Mouse (Mus musculus) spleen, adult 2 months (tissue): ENCODE data around the gene Irx4. TPM values are rescaled to one million over a fixed set of nuclear protein-coding genes. Genes with fewer than 3 reads are reported as not detected.

Experiments
- DNase-seq, 2 experiments: peaks; one replicate each; pipeline versions ENCODE4 v3.0.0 to v3.0.0-alpha.2; 2012 to 2021; ENCODE audit warnings: low spot score in 2 of 2, low read depth in 1 of 2
- H3K27ac ChIP-seq: fragments of 200-500 bp; 2 replicates; pipeline ENCODE4 v1.5.1; 2012; ENCODE audit warnings: low read length, inconsistent platforms; ENCODE audit not compliant: insufficient read depth
- H3K27me3 ChIP-seq: fragments of 200-500 bp; 2 replicates; pipeline ENCODE4 v1.6.1; 2012; ENCODE audit warnings: mild to moderate bottlenecking, moderate library complexity, low read length, inconsistent platforms; ENCODE audit not compliant: control insufficient read depth, insufficient read depth
- H3K36me3 ChIP-seq: fragments of 200-500 bp; 2 replicates; pipeline ENCODE4 v1.6.1; 2012; ENCODE audit warnings: mild to moderate bottlenecking, low read length, inconsistent platforms; ENCODE audit not compliant: control insufficient read depth, insufficient read depth
- H3K4me1 ChIP-seq: fragments of 200-500 bp; 2 replicates; pipeline ENCODE4 v1.6.1; 2011; ENCODE audit warnings: inconsistent platforms; ENCODE audit not compliant: control insufficient read depth, insufficient read depth, insufficient read length
- H3K4me3 ChIP-seq: fragments of 200-500 bp; 2 replicates; pipeline ENCODE4 v1.5.1; 2011; ENCODE audit warnings: mild to moderate bottlenecking, inconsistent platforms; ENCODE audit not compliant: insufficient read depth, insufficient read length; ENCODE audit errors: extremely low read depth
- CTCF ChIP-seq: fragments of 200-500 bp; IDR thresholded peaks from 2 replicates; pipeline ENCODE4 v1.5.1; 2011; ENCODE audit warnings: mild to moderate bottlenecking, inconsistent platforms; ENCODE audit not compliant: insufficient read depth, insufficient read length, insufficient replicate concordance; ENCODE audit errors: extremely low read depth
- POLR2A ChIP-seq: fragments of 200-500 bp; IDR thresholded peaks from 2 replicates; pipeline ENCODE4 v1.6.1; 2011; ENCODE audit warnings: low read depth, low read length, inconsistent platforms
- WGBS: fragments of 180-500 bp; shearing (Covaris S2); methylation state at CpG from one replicate; pipeline ENCODE4 v1.1.7; 2018; 5-methylcytosine and 5-hydroxymethylcytosine counted together
- polyA plus RNA-seq: library from polyadenylated mRNA; depleted of rRNA; stranded (reverse); fragments of >200 nt; gene quantifications from 2 replicates; pipeline ENCODE4 v1.2.3, GENCODE M21; 2012

Irx4 gene
- polyA plus RNA-seq, 1 experiment: 0.96 TPM

DNA sequence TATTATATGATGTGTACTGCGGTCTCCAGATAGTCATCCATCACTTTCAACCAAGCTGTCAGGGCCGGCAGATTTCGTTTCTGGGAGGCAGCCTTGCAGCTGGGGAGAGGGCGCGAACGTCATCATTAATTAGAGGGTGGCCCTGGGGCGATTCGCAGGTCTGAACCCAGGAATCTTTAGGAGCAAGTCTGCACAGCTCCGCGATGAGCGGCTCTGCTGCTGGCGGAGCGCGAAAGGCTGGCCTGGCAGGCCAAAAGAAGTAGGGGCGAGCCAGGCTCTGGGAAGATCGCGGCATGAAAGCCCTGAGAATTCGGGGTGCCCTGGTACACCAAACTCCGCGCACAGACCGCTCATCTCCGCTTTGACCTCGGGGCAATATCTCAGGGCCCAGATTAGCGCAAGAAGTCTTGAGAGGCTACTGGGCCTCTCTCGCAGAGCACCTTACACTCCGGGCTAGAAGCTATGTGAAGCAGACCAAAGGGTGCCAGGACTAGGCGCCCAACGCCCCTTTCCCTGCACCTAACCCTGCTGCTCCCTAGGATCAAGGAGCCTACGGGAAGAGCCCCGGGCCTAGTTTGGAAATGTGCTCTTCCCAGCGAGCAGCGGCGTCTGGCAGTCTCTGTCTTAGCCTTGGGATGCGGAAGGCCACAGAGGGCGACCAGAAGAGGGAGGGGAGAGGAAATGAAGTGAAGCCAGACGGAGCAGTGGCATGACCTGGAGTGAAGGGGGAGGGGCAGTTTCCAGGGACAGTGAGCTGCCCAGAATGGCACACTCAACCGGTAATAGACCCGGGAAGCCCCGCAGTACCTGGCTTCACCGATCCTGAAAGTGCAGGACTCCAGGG lies 3.1 kb downstream of the Irx4 start:
- DNase-seq: no peak
- TF ChIP-seq POLR2A (no peak), CTCF (no peak)
- 5% methylated on average over 40 of the region's 40 CpGs for WGBS
- Histone ChIP-seq H3K27ac (peak overlapping the region; percentile 24; the same call in 1 of the 2 replicates), H3K4me3 (no peak overlapping the region), H3K27me3 (peaks cover 19% of the 10 kb centered on the region), H3K4me1 (peaks cover 3% of the 10 kb centered on the region; the same call in 1 of the 2 replicates), H3K36me3 (no peaks in the 10 kb centered on the region)

GRCm38 (mm10) chr13:73264166-73264735 lies 4.0 kb downstream of the Irx4 start:
- H3K27me3 ChIP-seq: peaks cover 24% of the 10 kb centered on the region

GRCm38 (mm10) chr13:73264831-73265230 lies 4.6 kb downstream of the Irx4 start:
- Histone ChIP-seq H3K36me3 (no peaks in the 10 kb centered on the region), H3K4me1 (peaks cover 3% of the 10 kb centered on the region; the same call in 1 of the 2 replicates), H3K4me3 (no peak overlapping the region), H3K27me3 (peaks cover 26% of the 10 kb centered on the region), H3K27ac (no peak overlapping the region)
- WGBS: 33% methylated on average over 8 of the region's 8 CpGs
- no peak for DNase-seq
- TF ChIP-seq POLR2A: no peak
- no peak for TF ChIP-seq CTCF

More at GRCm38 (mm10) chr13:73264166-73264735, 4.0 kb downstream of the Irx4 start:
- TF ChIP-seq POLR2A: no peak
- TF ChIP-seq CTCF: no peak
- 7% methylated on average over 29 of the region's 29 CpGs for WGBS
- Histone ChIP-seq H3K4me1 (peaks cover 3% of the 10 kb centered on the region; the same call in 1 of the 2 replicates), H3K27ac (no peak overlapping the region), H3K4me3 (no peak overlapping the region), H3K36me3 (no peaks in the 10 kb centered on the region)
- no peak for DNase-seq

GRCm38 (mm10) chr13:73265442-73265841 lies 5.2 kb downstream of the Irx4 start:
- H3K36me3 ChIP-seq: no peaks in the 10 kb centered on the region
- DNase-seq: no peak
- H3K4me3 ChIP-seq: no peak overlapping the region
- peaks cover 26% of the 10 kb centered on the region for H3K27me3 ChIP-seq
- H3K27ac ChIP-seq: no peak overlapping the region
- WGBS: 10% methylated on average over 28 of the region's 28 CpGs
- H3K4me1 ChIP-seq: peaks cover 3% of the 10 kb centered on the region; the same call in 1 of the 2 replicates
- no peak for TF ChIP-seq POLR2A
- TF ChIP-seq CTCF: no peak

GRCm38 (mm10) chr13:73267551-73267950 lies 7.3 kb downstream of the Irx4 start:
- Histone ChIP-seq H3K4me1 (peaks cover 3% of the 10 kb centered on the region; the same call in 1 of the 2 replicates), H3K36me3 (no peaks in the 10 kb centered on the region), H3K27me3 (peaks cover 31% of the 10 kb centered on the region), H3K27ac (no peak overlapping the region), H3K4me3 (no peak overlapping the region)
- no peak for DNase-seq
- no peak for TF ChIP-seq CTCF
- WGBS: 11% methylated on average over 10 of the region's 10 CpGs

DNA sequence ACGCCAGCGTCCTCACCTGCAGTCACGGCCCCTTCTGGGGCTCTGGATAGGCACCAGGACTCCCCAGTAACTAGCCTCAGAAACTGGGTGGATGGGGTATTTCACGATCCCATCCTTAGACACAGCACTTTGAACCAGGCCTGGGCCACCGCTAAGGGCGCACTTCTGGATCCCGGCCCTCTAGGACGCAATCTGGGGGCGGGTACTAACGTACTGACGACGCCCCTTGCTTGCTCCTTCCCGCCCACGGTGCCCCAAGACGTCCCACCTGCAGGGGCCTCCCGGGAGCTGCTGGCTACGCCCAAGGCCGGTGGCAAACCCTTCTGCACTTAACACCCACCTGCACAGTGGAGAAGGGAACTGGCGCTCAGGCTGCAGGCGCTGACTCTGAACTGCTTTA lies 8.4 kb downstream of the Irx4 start:
- Histone ChIP-seq H3K27ac (no peak overlapping the region), H3K4me1 (peaks cover 3% of the 10 kb centered on the region; the same call in 1 of the 2 replicates), H3K27me3 (peaks cover 26% of the 10 kb centered on the region), H3K36me3 (no peaks in the 10 kb centered on the region), H3K4me3 (no peak overlapping the region)
- no peak for TF ChIP-seq POLR2A
- TF ChIP-seq CTCF: no peak
- DNase-seq: no peak
- 3% methylated on average over 20 of the region's 20 CpGs for WGBS

DNA sequence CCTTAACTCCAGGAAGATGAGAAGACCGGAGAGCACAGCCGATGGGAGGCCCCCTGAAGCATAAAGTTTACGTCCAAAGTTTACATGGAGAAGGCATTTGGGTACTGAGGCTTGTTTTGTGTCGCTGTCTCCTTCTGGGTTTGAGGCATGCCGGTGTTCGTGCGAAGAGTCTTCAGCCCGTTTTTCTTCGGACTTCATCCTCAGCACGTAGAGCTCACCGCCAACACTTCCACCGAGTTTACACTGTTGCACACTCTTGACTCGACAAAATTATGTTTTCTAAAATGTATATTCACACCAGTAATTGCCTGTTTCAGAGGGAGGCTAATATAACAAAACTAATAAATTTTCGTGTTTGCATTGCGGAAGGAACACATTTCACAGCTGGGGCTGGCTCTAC lies 9.0 kb downstream of the Irx4 start:
- H3K4me3 ChIP-seq: no peak overlapping the region
- 19% methylated on average over 15 of the region's 15 CpGs for WGBS
- H3K27ac ChIP-seq: no peak overlapping the region
- DNase-seq: no peak
- no peaks in the 10 kb centered on the region for H3K36me3 ChIP-seq
- peaks cover 25% of the 10 kb centered on the region for H3K27me3 ChIP-seq
- H3K4me1 ChIP-seq: peaks cover 3% of the 10 kb centered on the region; the same call in 1 of the 2 replicates
- no peak for TF ChIP-seq CTCF
- TF ChIP-seq POLR2A: no peak
